In the genomic region with DNA sequence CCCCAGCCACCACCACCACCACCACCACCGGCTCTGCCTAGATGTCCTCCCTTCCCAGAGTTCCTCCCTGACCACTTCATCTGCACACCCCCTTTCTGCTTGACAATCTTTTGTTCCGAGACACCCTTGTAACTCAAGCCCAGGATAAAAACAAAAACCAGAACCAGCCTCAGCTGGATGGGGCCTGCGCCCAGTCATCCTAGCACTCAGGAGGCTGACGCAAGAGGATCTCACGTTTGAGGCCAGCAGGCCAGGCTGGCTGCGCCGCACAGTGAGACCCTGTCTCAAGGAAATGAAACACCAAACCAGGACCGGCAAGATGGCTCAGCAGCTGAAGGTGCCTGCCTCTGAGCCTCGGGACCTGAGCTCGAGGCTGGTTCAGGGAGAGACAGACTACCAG, we compare ENCODE assay signal across 9 mouse cellular contexts. TPM values are rescaled to one million over a fixed set of nuclear protein-coding genes. Genes with fewer than 3 reads are reported as not detected.
DNase-seq lines count a peak whose midpoint lies in the region; ATAC-seq and TF ChIP-seq lines count a peak whose summit lies in the region.
"Had no signal": no experiment of that assay in that cellular context is flagged by ENCODE, and none has a peak within 500 bp of the region (broad histone marks: within the 10 kb centered on the region; RNA-seq: fewer than 3 reads in every experiment).

No protein-coding gene starts in this region.

- no peak overlapping the region for H3K4me3 ChIP-seq in hindbrain, embryonic 15.5 days
- H3K4me3 ChIP-seq in hindbrain, postnatal 0 days (ENCODE audit: low read length), result no peak overlapping the region
- 0 out of 4 replicates have a peak overlapping the region, but pooled peaks of 1 of the 2 experiments have one; percentile 4 for H3K4me3 ChIP-seq in liver, embryonic 14.5 days (ENCODE audit: insufficient read depth in 1 of 2, low read depth in 2 of 2, low read length in 2 of 2)

- H3K36me3 ChIP-seq in hindbrain, embryonic 15.5 days, result peaks cover 20% of the 10 kb centered on the region
- peaks cover 12% of the 10 kb centered on the region for H3K36me3 ChIP-seq in hindbrain, postnatal 0 days (ENCODE audit: insufficient read depth, low read length)
- peaks cover 20% of the 10 kb centered on the region for H3K36me3 ChIP-seq in liver, embryonic 14.5 days (replicated peaks; ENCODE audit: control insufficient read depth, insufficient read depth, low read depth)

- H3K27me3 ChIP-seq in hindbrain, embryonic 15.5 days, result no peaks in the 10 kb centered on the region
- no peaks in the 10 kb centered on the region for H3K27me3 ChIP-seq in hindbrain, postnatal 0 days (ENCODE audit: insufficient read depth, low read length)
- H3K27me3 ChIP-seq in liver, embryonic 14.5 days (ENCODE audit: control insufficient read depth, insufficient read depth, low read length), result no peaks in the 10 kb centered on the region

- WGBS in hindbrain, embryonic 15.5 days, result 71% methylated on average over 10 of the region's 10 CpGs
- 78% methylated on average over 10 of the region's 10 CpGs for WGBS in hindbrain, postnatal 0 days
- WGBS in liver, embryonic 14.5 days (ENCODE audit: insufficient replicate concordance), result 44% methylated on average over 10 of the region's 10 CpGs

- H3K4me2 ChIP-seq in hindbrain, embryonic 15.5 days, result no peak overlapping the region
- H3K4me2 ChIP-seq in hindbrain, postnatal 0 days (ENCODE audit: low read depth, low read length), result no peak overlapping the region
- H3K4me2 ChIP-seq in liver, embryonic 14.5 days (ENCODE audit: low read depth), result peak overlapping the region; percentile 72

- no peaks in the 10 kb centered on the region for H3K9me3 ChIP-seq in hindbrain, embryonic 15.5 days
- H3K9me3 ChIP-seq in hindbrain, postnatal 0 days (ENCODE audit: low read length), result no peaks in the 10 kb centered on the region
- H3K9me3 ChIP-seq in liver, embryonic 14.5 days (ENCODE audit: control insufficient read depth, low read length), result no peaks in the 10 kb centered on the region

- TF ChIP-seq EP300 in liver, embryonic 14.5 days (IDR thresholded peaks at IDR 0.05; ENCODE audit: low read depth), result no peak

- no peak for ATAC-seq in hindbrain, embryonic 15.5 days (ENCODE audit: low FRiP score, low read depth)
- no peak for ATAC-seq in hindbrain, postnatal 0 days
- ATAC-seq in liver, embryonic 14.5 days (ENCODE audit: insufficient read depth), result no peak

- H3K9ac ChIP-seq in hindbrain, embryonic 15.5 days, result 0 out of 2 replicates have a peak overlapping the region, but pooled peaks have one; percentile 4
- H3K9ac ChIP-seq in hindbrain, postnatal 0 days (replicated peaks; ENCODE audit: low read length), result no peak overlapping the region
- peak overlapping the region; percentile 2 for H3K9ac ChIP-seq in liver, embryonic 14.5 days (replicated peaks)

- peaks cover 24% of the 10 kb centered on the region for H3K4me1 ChIP-seq in hindbrain, embryonic 15.5 days (replicated peaks)
- peaks cover 16% of the 10 kb centered on the region for H3K4me1 ChIP-seq in hindbrain, postnatal 0 days (ENCODE audit: insufficient read depth, low read length)
- peaks cover 52 to 54% of the 10 kb centered on the region in 2 experiments for H3K4me1 ChIP-seq in liver, embryonic 14.5 days (replicated peaks; ENCODE audit: control insufficient read depth in 2 of 2, insufficient read depth in 2 of 2, low read length in 1 of 2)

- no peak overlapping the region for H3K27ac ChIP-seq in hindbrain, embryonic 15.5 days (replicated peaks)
- no peak overlapping the region for H3K27ac ChIP-seq in hindbrain, postnatal 0 days
- peak overlapping the region; percentile 62 for H3K27ac ChIP-seq in liver, embryonic 14.5 days

- no peak for TF ChIP-seq CTCF in hindbrain, postnatal 0 days (IDR thresholded peaks at IDR 0.05; ENCODE audit: low read depth)
- TF ChIP-seq CTCF in liver, embryonic 14.5 days (IDR thresholded peaks at IDR 0.05; ENCODE audit: low read depth), result no peak

- no peak for DNase-seq in hindbrain, postnatal 0 days (ENCODE audit: low spot score)
- peak; percentile 76 for DNase-seq in ZHBTc4 (ENCODE audit: low read depth, low spot score)
- no peak for DNase-seq in liver, embryonic 14.5 days (ENCODE audit: low read depth in 3 of 3, low spot score in 3 of 3)
- peak; percentile 20 to 22 for DNase-seq in natural killer cell, adult 2 months (ENCODE audit: low spot score in 2 of 2)
- DNase-seq in cerebellum, adult 18-20 months, result no peak
- DNase-seq in cerebellum, postnatal 4 days (ENCODE audit: low spot score in 2 of 2), result no peak
- DNase-seq: gastrocnemius, postnatal 14 days; right cerebral cortex, postnatal 4 days had no signal

RNA-seq across cellular contexts. Expression of a gene that starts 4.6 kb away (rescaled TPM):
- 41.5 and 42.1 TPM in 2 replicates for polyA plus RNA-seq in hindbrain, embryonic 15.5 days (2015; fragmentation: Nextera tagmentation; extraction: Ambion mirVana)
- 62.6 and 68.3 TPM in 2 replicates for total RNA-seq in hindbrain, postnatal 0 days (2014; rRNA removed)
- polyA plus RNA-seq in hindbrain, postnatal 0 days (2015; fragmentation: Nextera tagmentation; extraction: Ambion mirVana), result 35.5 and 37.0 TPM in 2 replicates
- polyA plus RNA-seq in liver, embryonic 14.5 days (2012; rRNA removed), result 35.3 and 39.9 TPM in 2 replicates
- polyA plus RNA-seq in liver, embryonic 14.5 days (2014; fragmentation: Nextera tagmentation; extraction: Ambion mirVana), result 25.5 and 31.0 TPM in 2 replicates

RNA-seq across cellular contexts. Expression of a gene that starts 12.8 kb away (rescaled TPM):
- 0.96 and 1.2 TPM in 2 replicates for polyA plus RNA-seq in hindbrain, embryonic 15.5 days (2015; fragmentation: Nextera tagmentation; extraction: Ambion mirVana)
- total RNA-seq in hindbrain, postnatal 0 days (2014; rRNA removed), result 2.1 and 2.9 TPM in 2 replicates
- 2.0 and 2.5 TPM in 2 replicates for polyA plus RNA-seq in hindbrain, postnatal 0 days (2015; fragmentation: Nextera tagmentation; extraction: Ambion mirVana)
- 0.04 TPM in 1 of 2 replicates, not detected in the other for polyA plus RNA-seq in liver, embryonic 14.5 days (2012; rRNA removed)
- not detected in 2 replicates for polyA plus RNA-seq in liver, embryonic 14.5 days (2014; fragmentation: Nextera tagmentation; extraction: Ambion mirVana)
- total RNA-seq: gastrocnemius, postnatal 14 days had no signal

RNA-seq across cellular contexts. Expression of a gene that starts 15.4 kb away (rescaled TPM):
- polyA plus RNA-seq in hindbrain, embryonic 15.5 days (2015; fragmentation: Nextera tagmentation; extraction: Ambion mirVana), result 112 and 130 TPM in 2 replicates
- total RNA-seq in hindbrain, postnatal 0 days (2014; rRNA removed), result 151 and 155 TPM in 2 replicates
- polyA plus RNA-seq in hindbrain, postnatal 0 days (2015; fragmentation: Nextera tagmentation; extraction: Ambion mirVana), result 98.4 and 101 TPM in 2 replicates
- 2.9 and 4.1 TPM in 2 replicates for polyA plus RNA-seq in liver, embryonic 14.5 days (2012; rRNA removed)
- 2.6 and 3.0 TPM in 2 replicates for polyA plus RNA-seq in liver, embryonic 14.5 days (2014; fragmentation: Nextera tagmentation; extraction: Ambion mirVana)

RNA-seq across cellular contexts. Expression of a gene that starts 38.9 kb away (rescaled TPM):
- polyA plus RNA-seq in hindbrain, embryonic 15.5 days (2015; fragmentation: Nextera tagmentation; extraction: Ambion mirVana), result 38.5 and 41.8 TPM in 2 replicates
- 44.2 and 47.7 TPM in 2 replicates for total RNA-seq in hindbrain, postnatal 0 days (2014; rRNA removed)
- polyA plus RNA-seq in hindbrain, postnatal 0 days (2015; fragmentation: Nextera tagmentation; extraction: Ambion mirVana), result 34.6 and 37.1 TPM in 2 replicates
- polyA plus RNA-seq in liver, embryonic 14.5 days (2012; rRNA removed), result 8.3 and 9.1 TPM in 2 replicates
- 12.8 and 14.6 TPM in 2 replicates for polyA plus RNA-seq in liver, embryonic 14.5 days (2014; fragmentation: Nextera tagmentation; extraction: Ambion mirVana)

RNA-seq across cellular contexts. Expression of a gene that starts 42.8 kb away (rescaled TPM):
- polyA plus RNA-seq in hindbrain, embryonic 15.5 days (2015; fragmentation: Nextera tagmentation; extraction: Ambion mirVana), result 0.08 and 0.14 TPM in 2 replicates
- 0.31 and 1.0 TPM in 2 replicates for total RNA-seq in hindbrain, postnatal 0 days (2014; rRNA removed)
- 0.09 and 0.11 TPM in 2 replicates for polyA plus RNA-seq in hindbrain, postnatal 0 days (2015; fragmentation: Nextera tagmentation; extraction: Ambion mirVana)
- polyA plus RNA-seq in liver, embryonic 14.5 days (2012; rRNA removed), result 0.03 and 0.04 TPM in 2 replicates
- not detected in 2 replicates for polyA plus RNA-seq in liver, embryonic 14.5 days (2014; fragmentation: Nextera tagmentation; extraction: Ambion mirVana)

Comparison
In these comparisons a context has a peak if more than half of its experiments do, and no peak if none do; other contexts are left out.
1. DNase-seq: peak in ZHBTc4 (single experiment) and natural killer cell, adult 2 months (2 of 2); none in hindbrain, postnatal 0 days (single experiment), liver, embryonic 14.5 days (0 of 3), cerebellum, adult 18-20 months (0 of 2) and cerebellum, postnatal 4 days (0 of 2).
2. RNA of a gene that starts 15.4 kb away (polyA plus RNA-seq): 112 to 130 TPM in hindbrain, embryonic 15.5 days and 98.4 to 101 TPM in hindbrain, postnatal 0 days; 2.6 to 4.1 TPM in liver, embryonic 14.5 days; every median in the first group is over 10 times any median in the second.